Mouse (Mus musculus) embryonic fibroblast, embryonic 13.5 days (primary cell): ENCODE measurements around the gene Itgb6.
A peak's percentile ranks its signal among the peaks of the same experiment; 100 is the strongest.

Experiments used
- CTCF ChIP-seq: IDR thresholded peaks from 2 replicates; pipeline ENCODE4 v1.5.1; 2011; ENCODE audit warnings: mild to moderate bottlenecking, control low read depth, low read length, moderate library complexity, borderline replicate concordance; ENCODE audit not compliant: insufficient read depth
- POLR2A ChIP-seq: IDR thresholded peaks from 2 replicates; pipeline ENCODE4 v1.6.1; 2011; ENCODE audit warnings: low read depth, mild to moderate bottlenecking, control low read depth, low read length, moderate library complexity

DNA sequence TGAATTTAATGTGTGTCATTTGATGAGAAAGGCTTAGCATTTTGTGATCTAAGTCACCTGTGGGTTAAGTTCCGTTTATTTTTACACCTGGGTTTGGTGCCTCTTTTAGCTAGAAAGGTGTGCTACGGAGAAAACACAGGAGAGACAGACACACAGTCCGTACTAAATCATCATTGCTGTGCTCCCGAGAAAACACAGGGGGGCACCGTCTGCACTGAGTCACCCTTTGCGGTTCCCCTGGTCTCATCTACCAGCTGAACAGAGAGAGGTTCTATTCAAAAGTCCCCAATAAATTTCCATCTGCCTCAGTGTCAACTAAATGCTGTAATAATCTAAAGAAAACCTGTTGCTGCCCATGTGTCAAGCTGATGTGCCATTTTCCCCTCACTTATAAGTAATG is 8.5 kb upstream of the Itgb6 start:
- TF ChIP-seq POLR2A (no peak), CTCF (0 out of 2 replicates have a peak, but pooled peaks have one; percentile 12)
